Mouse (Mus musculus) lung, embryonic 15.5 days (tissue): ENCODE measurements around the gene Pcbp3. TPM values are rescaled to one million over a fixed set of nuclear protein-coding genes. Genes with fewer than 3 reads are reported as not detected.

Experiments
- ATAC-seq: fragments of 200-750 bp; cut with Nextera tagmentation; 2 replicates; pipeline ENCODE4 v1.8.0; 2017; ENCODE audit warnings: moderate number of reproducible peaks, borderline replicate concordance; ENCODE audit not compliant: low FRiP score, low TSS enrichment; ENCODE audit errors: extremely low read depth
- H3K27ac ChIP-seq: fragments of 300-500 bp; sonication (generic); 2 replicates; pipeline ENCODE4 v1.5.1; 2015; ENCODE audit warnings: moderate library complexity, mild to moderate bottlenecking, inconsistent platforms
- H3K27me3 ChIP-seq: fragments of 300-500 bp; sonication (generic); 2 replicates; pipeline ENCODE4 v1.6.1; 2015; ENCODE audit warnings: inconsistent platforms
- H3K36me3 ChIP-seq: fragments of 300-500 bp; sonication (generic); 2 replicates; pipeline ENCODE4 v1.6.1; 2015; ENCODE audit warnings: inconsistent platforms
- H3K4me1 ChIP-seq: fragments of 300-500 bp; sonication (generic); 2 replicates; pipeline ENCODE4 v1.6.1; 2015; ENCODE audit warnings: inconsistent platforms
- H3K4me2 ChIP-seq: fragments of 300-500 bp; sonication (generic); 2 replicates; pipeline ENCODE4 v1.6.1; 2015; ENCODE audit warnings: inconsistent platforms, mild to moderate bottlenecking, moderate library complexity
- H3K4me3 ChIP-seq: fragments of 300-500 bp; sonication (generic); 2 replicates; pipeline ENCODE4 v1.5.1; 2015; ENCODE audit warnings: mild to moderate bottlenecking, inconsistent platforms
- H3K9ac ChIP-seq: fragments of 300-500 bp; sonication (generic); 2 replicates; pipeline ENCODE4 v1.6.1; 2015; ENCODE audit warnings: inconsistent platforms
- H3K9me3 ChIP-seq: fragments of 300-500 bp; sonication (generic); 2 replicates; pipeline ENCODE4 v1.6.1; 2016; ENCODE audit warnings: inconsistent platforms
- WGBS: fragments of 180-500 bp; shearing (Covaris S2); methylation state at CpG from one replicate; pipeline ENCODE4 v1.1.7; 2015; 5-methylcytosine and 5-hydroxymethylcytosine counted together
- polyA plus RNA-seq: library from polyadenylated mRNA; unstranded; fragments of >200 nt; fragmentation: Nextera tagmentation; extraction: Ambion mirVana; gene quantifications from 2 replicates; pipeline ENCODE4 v1.2.1, GENCODE M21; 2015

Gene Pcbp3
- polyA plus RNA-seq, 1 experiment from 2014 or later, result 36.4 TPM

DNA sequence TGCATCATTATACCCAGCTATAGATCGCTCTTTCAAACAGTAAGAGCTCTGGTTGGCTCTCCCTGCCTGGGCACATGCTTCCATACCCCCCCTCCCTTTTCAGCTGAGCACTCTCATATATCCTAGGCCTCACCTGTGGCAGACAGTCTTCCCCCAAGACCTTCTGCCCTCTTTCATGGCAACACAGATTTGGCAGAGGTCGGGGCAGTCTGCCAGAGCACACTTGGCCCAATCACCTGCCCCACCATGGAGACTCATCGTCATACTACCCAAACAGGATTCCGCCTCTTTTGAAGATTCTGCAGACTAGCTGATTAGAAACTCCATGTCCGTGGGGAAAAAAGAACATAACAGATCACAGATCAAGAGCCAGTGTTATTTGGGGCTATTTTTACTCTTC lies 86.8 kb downstream of the Pcbp3 start:
- no peak for ATAC-seq
- H3K4me2 ChIP-seq, result no peak overlapping the region
- no peaks in the 10 kb centered on the region for H3K27me3 ChIP-seq
- H3K9ac ChIP-seq, result no peak overlapping the region
- no peaks in the 10 kb centered on the region for H3K36me3 ChIP-seq
- WGBS, result 76% methylated on average over 5 of the region's 5 CpGs
- no peaks in the 10 kb centered on the region for H3K9me3 ChIP-seq
- H3K4me3 ChIP-seq, result no peak overlapping the region
- no peaks in the 10 kb centered on the region for H3K4me1 ChIP-seq
- H3K27ac ChIP-seq, result no peak overlapping the region

GRCm38 (mm10) chr10:76874398-76874797 lies 87.3 kb downstream of the Pcbp3 start:
- no peak for ATAC-seq
- H3K27ac ChIP-seq, result no peak overlapping the region
- 86% methylated on average over 1 of the region's 1 CpGs for WGBS
- no peak overlapping the region for H3K9ac ChIP-seq
- no peaks in the 10 kb centered on the region for H3K4me1 ChIP-seq
- H3K4me2 ChIP-seq, result no peak overlapping the region
- H3K9me3 ChIP-seq, result no peaks in the 10 kb centered on the region
- H3K27me3 ChIP-seq, result no peaks in the 10 kb centered on the region
- H3K36me3 ChIP-seq, result no peaks in the 10 kb centered on the region
- no peak overlapping the region for H3K4me3 ChIP-seq

GRCm38 (mm10) chr10:76873948-76874347 lies 87.7 kb downstream of the Pcbp3 start:
- no peaks in the 10 kb centered on the region for H3K9me3 ChIP-seq
- no peak overlapping the region for H3K9ac ChIP-seq
- H3K36me3 ChIP-seq, result no peaks in the 10 kb centered on the region
- H3K4me1 ChIP-seq, result no peaks in the 10 kb centered on the region
- H3K27me3 ChIP-seq, result no peaks in the 10 kb centered on the region
- no peak overlapping the region for H3K4me3 ChIP-seq
- 52% methylated on average over 10 of the region's 10 CpGs for WGBS
- no peak overlapping the region for H3K4me2 ChIP-seq
- ATAC-seq, result no peak
- no peak overlapping the region for H3K27ac ChIP-seq

DNA sequence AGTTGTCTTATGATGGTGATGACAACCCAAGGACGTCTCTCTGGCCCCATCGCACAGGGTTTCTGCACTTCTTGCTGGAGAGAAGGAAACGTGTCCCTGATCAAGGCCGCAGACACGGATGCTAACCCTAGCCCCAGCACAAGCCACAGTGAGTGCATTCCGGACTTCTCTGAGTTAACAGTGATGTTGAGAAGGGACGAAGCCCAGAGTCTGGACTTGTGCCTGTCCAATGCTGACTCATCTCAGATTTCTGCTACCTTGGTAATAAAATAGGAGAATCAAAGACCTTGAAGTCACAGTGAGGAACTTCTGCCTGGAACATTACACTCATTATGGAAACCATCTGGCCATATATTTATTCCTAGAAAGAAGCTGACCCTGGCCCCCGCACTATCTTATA lies 89.0 kb downstream of the Pcbp3 start:
- H3K9me3 ChIP-seq, result no peaks in the 10 kb centered on the region
- no peak overlapping the region for H3K4me3 ChIP-seq
- 69% methylated on average over 8 of the region's 8 CpGs for WGBS
- ATAC-seq, result no peak
- H3K4me2 ChIP-seq, result no peak overlapping the region
- no peaks in the 10 kb centered on the region for H3K27me3 ChIP-seq
- H3K4me1 ChIP-seq, result no peaks in the 10 kb centered on the region
- no peak overlapping the region for H3K9ac ChIP-seq
- no peak overlapping the region for H3K27ac ChIP-seq
- no peaks in the 10 kb centered on the region for H3K36me3 ChIP-seq

GRCm38 (mm10) chr10:76865936-76866335 lies 95.8 kb downstream of the Pcbp3 start:
- Histone ChIP-seq H3K9ac (no peak overlapping the region), H3K4me2 (no peak overlapping the region), H3K27me3 (no peaks in the 10 kb centered on the region), H3K27ac (no peak overlapping the region), H3K4me3 (no peak overlapping the region), H3K36me3 (no peaks in the 10 kb centered on the region), H3K4me1 (no peaks in the 10 kb centered on the region), H3K9me3 (no peaks in the 10 kb centered on the region)
- no peak for ATAC-seq

DNA sequence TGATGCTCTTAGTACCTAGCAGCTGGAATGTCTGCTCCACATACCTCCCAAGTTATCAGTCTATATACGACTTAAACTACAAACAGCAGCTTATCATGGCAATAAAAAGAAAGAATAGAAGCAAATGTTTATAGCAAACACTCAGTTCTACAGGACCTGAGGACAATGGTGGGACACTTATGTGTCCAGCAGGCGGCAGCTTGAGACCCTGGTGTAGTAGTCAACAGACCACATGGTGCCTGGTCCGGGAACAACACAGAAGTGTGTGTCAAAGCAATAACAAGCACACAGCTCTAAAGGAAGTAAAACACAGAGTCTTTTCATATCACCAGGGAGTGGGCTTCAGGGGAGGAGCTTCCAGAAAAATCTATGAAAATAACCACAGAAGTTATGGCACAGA lies 100.7 kb downstream of the Pcbp3 start:
- no peaks in the 10 kb centered on the region for H3K4me1 ChIP-seq
- H3K9ac ChIP-seq, result no peak overlapping the region
- no peak overlapping the region for H3K27ac ChIP-seq
- H3K27me3 ChIP-seq, result no peaks in the 10 kb centered on the region
- H3K4me3 ChIP-seq, result no peak overlapping the region
- no peaks in the 10 kb centered on the region for H3K36me3 ChIP-seq
- 58% methylated on average over 3 of the region's 3 CpGs for WGBS
- no peaks in the 10 kb centered on the region for H3K9me3 ChIP-seq
- ATAC-seq, result no peak
- no peak overlapping the region for H3K4me2 ChIP-seq

GRCm38 (mm10) chr10:76859355-76860127 lies 102.1 kb downstream of the Pcbp3 start:
- ATAC-seq, result no peak
- 64% methylated on average over 12 of the region's 12 CpGs for WGBS

GRCm38 (mm10) chr10:76857879-76858278 lies 103.8 kb downstream of the Pcbp3 start:
- no peaks in the 10 kb centered on the region for H3K4me1 ChIP-seq
- ATAC-seq, result no peak
- H3K27ac ChIP-seq, result no peak overlapping the region
- H3K4me2 ChIP-seq, result no peak overlapping the region
- H3K27me3 ChIP-seq, result no peaks in the 10 kb centered on the region
- 85% methylated on average over 2 of the region's 2 CpGs for WGBS
- H3K9ac ChIP-seq, result no peak overlapping the region
- no peaks in the 10 kb centered on the region for H3K9me3 ChIP-seq
- H3K36me3 ChIP-seq, result no peaks in the 10 kb centered on the region
- no peak overlapping the region for H3K4me3 ChIP-seq

More at GRCm38 (mm10) chr10:76859355-76860127, 102.1 kb downstream of the Pcbp3 start:
- no peaks in the 10 kb centered on the region for H3K36me3 ChIP-seq
- H3K9ac ChIP-seq, result no peak overlapping the region
- no peak overlapping the region for H3K27ac ChIP-seq
- no peaks in the 10 kb centered on the region for H3K9me3 ChIP-seq
- H3K27me3 ChIP-seq, result no peaks in the 10 kb centered on the region
- H3K4me2 ChIP-seq, result no peak overlapping the region
- H3K4me1 ChIP-seq, result no peaks in the 10 kb centered on the region
- no peak overlapping the region for H3K4me3 ChIP-seq

DNA sequence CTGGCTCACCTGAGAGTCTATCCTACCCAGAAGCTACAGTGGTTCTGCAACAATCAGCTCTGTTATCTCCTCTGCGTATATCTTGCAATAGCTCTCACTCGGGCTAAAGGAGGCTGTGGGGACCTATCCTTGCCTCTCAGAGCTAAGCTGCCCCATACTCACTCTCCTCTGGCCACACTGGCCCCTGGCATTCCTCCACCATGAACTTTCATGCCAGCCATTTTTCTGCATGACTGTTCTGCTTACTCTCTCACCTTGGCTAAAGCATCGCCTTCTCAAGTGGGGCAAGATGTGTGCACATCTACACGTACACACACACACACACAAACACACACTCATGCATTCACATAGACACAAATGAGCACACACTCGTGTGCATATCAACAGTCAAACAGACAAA lies 115.2 kb downstream of the Pcbp3 start:
- Histone ChIP-seq H3K4me1 (no peaks in the 10 kb centered on the region), H3K36me3 (no peaks in the 10 kb centered on the region), H3K9ac (no peak overlapping the region), H3K9me3 (no peaks in the 10 kb centered on the region), H3K27me3 (no peaks in the 10 kb centered on the region), H3K4me2 (no peak overlapping the region), H3K4me3 (no peak overlapping the region), H3K27ac (no peak overlapping the region)
- ATAC-seq, result no peak
- 81% methylated on average over 5 of the region's 5 CpGs for WGBS

GRCm38 (mm10) chr10:76844901-76845300 lies 116.8 kb downstream of the Pcbp3 start:
- Histone ChIP-seq H3K27ac (no peak overlapping the region), H3K4me3 (no peak overlapping the region), H3K4me2 (no peak overlapping the region), H3K36me3 (no peaks in the 10 kb centered on the region), H3K4me1 (no peaks in the 10 kb centered on the region), H3K9me3 (no peaks in the 10 kb centered on the region), H3K27me3 (no peaks in the 10 kb centered on the region), H3K9ac (no peak overlapping the region)
- no peak for ATAC-seq
- 62% methylated on average over 4 of the region's 4 CpGs for WGBS

DNA sequence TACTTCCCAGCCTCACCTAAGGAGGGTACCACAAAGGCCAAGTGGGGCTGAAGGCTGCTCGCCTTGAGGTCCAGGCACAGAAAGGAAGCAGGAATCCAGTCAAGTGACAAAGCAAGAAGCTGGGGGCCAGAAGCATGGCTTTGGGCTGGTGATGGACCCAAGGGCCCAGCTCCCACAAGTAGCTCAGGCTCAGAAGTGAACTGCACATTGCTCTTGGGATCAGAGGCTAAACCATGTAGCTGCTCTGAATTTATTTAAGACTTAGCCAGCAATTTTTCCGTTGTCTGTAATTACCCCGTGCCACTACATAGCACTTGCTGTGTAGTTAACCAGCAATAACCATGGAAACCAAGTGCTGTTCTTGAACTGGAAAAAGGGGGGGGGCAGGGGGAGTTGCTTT lies 117.3 kb downstream of the Pcbp3 start:
- H3K4me2 ChIP-seq, result no peak overlapping the region
- no peak overlapping the region for H3K9ac ChIP-seq
- H3K27me3 ChIP-seq, result no peaks in the 10 kb centered on the region
- H3K9me3 ChIP-seq, result no peaks in the 10 kb centered on the region
- no peaks in the 10 kb centered on the region for H3K36me3 ChIP-seq
- H3K4me3 ChIP-seq, result no peak overlapping the region
- no peaks in the 10 kb centered on the region for H3K4me1 ChIP-seq
- no peak for ATAC-seq
- WGBS, result 76% methylated on average over 3 of the region's 3 CpGs
- no peak overlapping the region for H3K27ac ChIP-seq

- Histone ChIP-seq H3K9ac (no peak overlapping the region), H3K4me2 (no peak overlapping the region)
- 89% methylated on average over 3 of the region's 3 CpGs for WGBS
These were observed 119.6 kb downstream of the Pcbp3 start for GRCm38 (mm10) chr10:76842087-76842486.

GRCm38 (mm10) chr10:76841220-76841619 lies 120.5 kb downstream of the Pcbp3 start:
- Histone ChIP-seq H3K9ac (no peak overlapping the region), H3K9me3 (no peaks in the 10 kb centered on the region), H3K27me3 (no peaks in the 10 kb centered on the region), H3K4me1 (no peaks in the 10 kb centered on the region), H3K27ac (no peak overlapping the region), H3K4me3 (no peak overlapping the region), H3K4me2 (no peak overlapping the region), H3K36me3 (no peaks in the 10 kb centered on the region)
- 70% methylated on average over 1 of the region's 1 CpGs for WGBS
- ATAC-seq, result no peak

More at GRCm38 (mm10) chr10:76842087-76842486, 119.6 kb downstream of the Pcbp3 start:
- ATAC-seq, result no peak
- Histone ChIP-seq H3K4me1 (no peaks in the 10 kb centered on the region), H3K27me3 (no peaks in the 10 kb centered on the region), H3K27ac (no peak overlapping the region), H3K9me3 (no peaks in the 10 kb centered on the region), H3K4me3 (no peak overlapping the region), H3K36me3 (no peaks in the 10 kb centered on the region)
